Comparison of ENCODE assay signal across 8 mouse cellular contexts in the genomic region with DNA sequence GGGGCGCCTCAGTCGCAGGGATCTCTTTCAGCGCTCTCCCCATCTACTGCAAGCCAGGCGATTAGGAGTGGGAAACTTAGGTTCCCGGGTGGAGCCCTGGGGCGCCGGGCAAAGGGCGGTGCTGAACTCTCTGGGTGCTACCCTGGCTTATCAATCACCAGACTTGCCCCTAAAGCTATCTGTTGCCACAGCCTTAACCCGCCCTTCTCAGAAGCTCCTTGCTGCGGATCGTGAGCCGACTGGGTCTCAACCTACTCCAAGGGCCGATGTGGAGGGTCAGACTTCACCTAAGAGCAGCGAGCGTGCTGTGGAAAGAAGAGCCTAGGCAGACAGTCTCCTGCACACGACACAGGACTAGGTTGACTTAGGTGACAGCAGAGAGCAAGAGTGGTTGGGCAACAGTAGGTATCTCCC. TPM values are rescaled to one million over a fixed set of nuclear protein-coding genes. Genes with fewer than 3 reads are reported as not detected.
DNase-seq lines count a peak whose midpoint lies in the region; ATAC-seq lines count a peak whose summit lies in the region.

No protein-coding gene starts in this region.

- peak; percentile 16; the same call in 1 of the 2 replicates for ATAC-seq in embryonic facial prominence, embryonic 15.5 days (ENCODE audit: insufficient number of reproducible peaks, low FRiP score, low TSS enrichment, low read depth)
- ATAC-seq in hindbrain, embryonic 14.5 days (ENCODE audit: low FRiP score), result peak; percentile 3; the same call in 1 of the 2 replicates
- ATAC-seq in stomach, embryonic 15.5 days (ENCODE audit: insufficient read depth, low FRiP score, low read depth), result peak; percentile 81

- peak overlapping the region; percentile 42 for H3K9ac ChIP-seq in embryonic facial prominence, embryonic 15.5 days
- H3K9ac ChIP-seq in hindbrain, embryonic 14.5 days, result peak overlapping the region; percentile 73
- peak overlapping the region; percentile 42; the same call in 1 of the 2 replicates for H3K9ac ChIP-seq in stomach, embryonic 15.5 days

- H3K27ac ChIP-seq in embryonic facial prominence, embryonic 15.5 days (replicated peaks), result peak overlapping the region; percentile 68
- peak overlapping the region; percentile 64; the same call in 1 of the 2 replicates for H3K27ac ChIP-seq in hindbrain, embryonic 14.5 days
- peak overlapping the region; percentile 29 for H3K27ac ChIP-seq in macrophage
- peak overlapping the region; percentile 89 for H3K27ac ChIP-seq in stomach, embryonic 15.5 days

- no peaks in the 10 kb centered on the region for H3K9me3 ChIP-seq in embryonic facial prominence, embryonic 15.5 days (replicated peaks)
- H3K9me3 ChIP-seq in hindbrain, embryonic 14.5 days (ENCODE audit: control insufficient read depth, low read length), result no peaks in the 10 kb centered on the region
- H3K9me3 ChIP-seq in stomach, embryonic 15.5 days, result no peaks in the 10 kb centered on the region

- H3K4me3 ChIP-seq in embryonic facial prominence, embryonic 15.5 days (replicated peaks), result peak overlapping the region; percentile 60
- peak overlapping the region; percentile 59 for H3K4me3 ChIP-seq in hindbrain, embryonic 14.5 days (replicated peaks; ENCODE audit: low read length)
- H3K4me3 ChIP-seq in macrophage (ENCODE audit: inconsistent target), result peak overlapping the region; percentile 68
- peak overlapping the region; percentile 92 for H3K4me3 ChIP-seq in stomach, embryonic 15.5 days (replicated peaks)

- DNase-seq in adrenal gland, adult (ENCODE audit: inconsistent age in 2 of 2, low spot score in 1 of 2), result peak; percentile 61 to 79
- no peak for DNase-seq in adrenal gland, adult 8-10 months
- DNase-seq in B cell, adult 2 months, result peak; percentile 30
- DNase-seq in hindbrain, embryonic 14.5 days (ENCODE audit: low spot score), result no peak
- DNase-seq in layer of hippocampus, adult 9-10 months (ENCODE audit: low spot score), result no peak

- peaks cover 28% of the 10 kb centered on the region for H3K36me3 ChIP-seq in embryonic facial prominence, embryonic 15.5 days
- H3K36me3 ChIP-seq in hindbrain, embryonic 14.5 days (replicated peaks; ENCODE audit: control insufficient read depth, insufficient read depth), result peaks cover 57% of the 10 kb centered on the region
- H3K36me3 ChIP-seq in macrophage (ENCODE audit: inconsistent target), result peaks cover 35% of the 10 kb centered on the region
- H3K36me3 ChIP-seq in stomach, embryonic 15.5 days, result peaks cover 21% of the 10 kb centered on the region

- peaks cover 10% of the 10 kb centered on the region; the same call in 1 of the 2 replicates for H3K79me2 ChIP-seq in macrophage (ENCODE audit: inconsistent target)

- peaks cover 22% of the 10 kb centered on the region for H3K4me1 ChIP-seq in embryonic facial prominence, embryonic 15.5 days
- H3K4me1 ChIP-seq in hindbrain, embryonic 14.5 days (replicated peaks; ENCODE audit: control insufficient read depth, insufficient read depth, low read length), result peaks cover 16% of the 10 kb centered on the region
- H3K4me1 ChIP-seq in stomach, embryonic 15.5 days, result peaks cover 22% of the 10 kb centered on the region

- WGBS in embryonic facial prominence, embryonic 15.5 days, result under 1% methylated on average over 16 of the region's 16 CpGs
- WGBS in hindbrain, embryonic 14.5 days, result under 1% methylated on average over 16 of the region's 16 CpGs
- under 1% methylated on average over 16 of the region's 16 CpGs for WGBS in macrophage (ENCODE audit: missing documents)
- WGBS in stomach, embryonic 15.5 days, result 1% methylated on average over 16 of the region's 16 CpGs

- no peaks in the 10 kb centered on the region for H3K27me3 ChIP-seq in embryonic facial prominence, embryonic 15.5 days
- no peaks in the 10 kb centered on the region for H3K27me3 ChIP-seq in hindbrain, embryonic 14.5 days (ENCODE audit: control insufficient read depth, insufficient read depth, low read length)
- no peaks in the 10 kb centered on the region for H3K27me3 ChIP-seq in stomach, embryonic 15.5 days (replicated peaks)

- H3K4me2 ChIP-seq in embryonic facial prominence, embryonic 15.5 days (replicated peaks), result peak overlapping the region; percentile 93
- H3K4me2 ChIP-seq in hindbrain, embryonic 14.5 days (replicated peaks), result peak overlapping the region; percentile 80
- peak overlapping the region; percentile 97 for H3K4me2 ChIP-seq in stomach, embryonic 15.5 days

RNA-seq across cellular contexts. Expression of a gene that starts 0.6 kb away (rescaled TPM):
- total RNA-seq in adrenal gland, adult 8-10 months (2022), result 100 to 1,000 TPM; 104 to 125 (median 109) TPM
- 48.3 and 51.2 TPM in 2 replicates for polyA plus RNA-seq in embryonic facial prominence, embryonic 15.5 days (2015; fragmentation: Nextera tagmentation; extraction: Ambion mirVana)
- 44.8 and 48.7 TPM in 2 replicates for polyA plus RNA-seq in hindbrain, embryonic 14.5 days (2014; fragmentation: Nextera tagmentation; extraction: Ambion mirVana)
- total RNA-seq in macrophage (2018; cell fraction: chromatin; rRNA removed), result 100 to 1,000 TPM in 15 of 26 experiments, 10 to 100 TPM in 11; 38.8 to 163 (median 114) TPM
- total RNA-seq in macrophage (2018; cell fraction: cytosol; rRNA removed), result 10 to 100 TPM; 26.4 to 51.2 (median 37.4) TPM
- 100 to 1,000 TPM in 1 of 26 experiments, 10 to 100 TPM in 25; 35.1 to 106 (median 59.2) TPM for total RNA-seq in macrophage (2018; cell fraction: nucleus; rRNA removed)
- 30.5 to 37.0 TPM (median 32.8 TPM) in 3 replicates for polyA plus RNA-seq in macrophage (2018)
- 73.7 and 76.1 TPM in 2 replicates for polyA plus RNA-seq in stomach, embryonic 15.5 days (2015; fragmentation: Nextera tagmentation; extraction: Ambion mirVana)

RNA-seq across cellular contexts. Expression of a gene that starts 11.9 kb away (rescaled TPM):
- 100 to 1,000 TPM in 1 of 4 experiments, 10 to 100 TPM in 3; 68.2 to 108 (median 86.5) TPM for total RNA-seq in adrenal gland, adult 8-10 months (2022)
- polyA plus RNA-seq in embryonic facial prominence, embryonic 15.5 days (2015; fragmentation: Nextera tagmentation; extraction: Ambion mirVana), result 28.7 and 34.9 TPM in 2 replicates
- 49.9 and 50.9 TPM in 2 replicates for polyA plus RNA-seq in hindbrain, embryonic 14.5 days (2014; fragmentation: Nextera tagmentation; extraction: Ambion mirVana)
- 100 to 1,000 TPM in 18 of 26 experiments, 10 to 100 TPM in 8; 65.0 to 188 (median 134) TPM for total RNA-seq in macrophage (2018; cell fraction: chromatin; rRNA removed)
- 10 to 100 TPM; 10.6 to 23.2 (median 15.3) TPM for total RNA-seq in macrophage (2018; cell fraction: cytosol; rRNA removed)
- 100 to 1,000 TPM in 1 of 26 experiments, 10 to 100 TPM in 25; 29.7 to 102 (median 56.1) TPM for total RNA-seq in macrophage (2018; cell fraction: nucleus; rRNA removed)
- 16.0 to 22.0 TPM (median 16.5 TPM) in 3 replicates for polyA plus RNA-seq in macrophage (2018)
- 27.5 and 32.7 TPM in 2 replicates for polyA plus RNA-seq in stomach, embryonic 15.5 days (2015; fragmentation: Nextera tagmentation; extraction: Ambion mirVana)

RNA-seq across cellular contexts. Expression of a gene that starts 14.8 kb away (rescaled TPM):
- total RNA-seq in adrenal gland, adult 8-10 months (2022), result under 1 TPM in 1 of 4 experiments, not detected in 3; 0.10 TPM
- polyA plus RNA-seq in embryonic facial prominence, embryonic 15.5 days (2015; fragmentation: Nextera tagmentation; extraction: Ambion mirVana), result 3.1 and 3.5 TPM in 2 replicates
- not detected in 2 replicates for polyA plus RNA-seq in hindbrain, embryonic 14.5 days (2014; fragmentation: Nextera tagmentation; extraction: Ambion mirVana)
- 1 to 10 TPM in 8 of 26 experiments, under 1 TPM in 7, not detected in 11; 0.33 to 2.5 (median 1.2) TPM for total RNA-seq in macrophage (2018; cell fraction: chromatin; rRNA removed)
- under 1 TPM in 25 of 26 experiments, not detected in 1; 0.06 to 0.41 (median 0.26) TPM for total RNA-seq in macrophage (2018; cell fraction: cytosol; rRNA removed)
- total RNA-seq in macrophage (2018; cell fraction: nucleus; rRNA removed), result 1 to 10 TPM in 2 of 26 experiments, under 1 TPM in 13, not detected in 11; 0.26 to 3.2 (median 0.58) TPM
- polyA plus RNA-seq in macrophage (2018), result 0.09 to 0.19 TPM in 2 of 3 replicates, not detected in the other
- 5.2 and 7.9 TPM in 2 replicates for polyA plus RNA-seq in stomach, embryonic 15.5 days (2015; fragmentation: Nextera tagmentation; extraction: Ambion mirVana)

RNA-seq across cellular contexts. Expression of a gene that starts 42.0 kb away (rescaled TPM):
- 1 to 10 TPM; 2.4 to 6.6 (median 4.1) TPM for total RNA-seq in adrenal gland, adult 8-10 months (2022)
- 4.0 and 5.0 TPM in 2 replicates for polyA plus RNA-seq in embryonic facial prominence, embryonic 15.5 days (2015; fragmentation: Nextera tagmentation; extraction: Ambion mirVana)
- 2.4 and 2.9 TPM in 2 replicates for polyA plus RNA-seq in hindbrain, embryonic 14.5 days (2014; fragmentation: Nextera tagmentation; extraction: Ambion mirVana)
- 1 to 10 TPM; 1.0 to 7.7 (median 3.6) TPM for total RNA-seq in macrophage (2018; cell fraction: chromatin; rRNA removed)
- total RNA-seq in macrophage (2018; cell fraction: cytosol; rRNA removed), result 1 to 10 TPM in 11 of 26 experiments, under 1 TPM in 15; 0.19 to 2.2 (median 0.80) TPM
- total RNA-seq in macrophage (2018; cell fraction: nucleus; rRNA removed), result 1 to 10 TPM in 22 of 26 experiments, under 1 TPM in 4; 0.44 to 5.4 (median 2.8) TPM
- polyA plus RNA-seq in macrophage (2018), result 0.29 to 1.1 TPM (median 0.97 TPM) in 3 replicates
- 3.5 and 3.6 TPM in 2 replicates for polyA plus RNA-seq in stomach, embryonic 15.5 days (2015; fragmentation: Nextera tagmentation; extraction: Ambion mirVana)

RNA-seq across cellular contexts. Expression of a gene that starts 46.0 kb away (rescaled TPM):
- 10 to 100 TPM; 23.5 to 31.6 (median 28.2) TPM for total RNA-seq in adrenal gland, adult 8-10 months (2022)
- 38.4 and 40.5 TPM in 2 replicates for polyA plus RNA-seq in embryonic facial prominence, embryonic 15.5 days (2015; fragmentation: Nextera tagmentation; extraction: Ambion mirVana)
- polyA plus RNA-seq in hindbrain, embryonic 14.5 days (2014; fragmentation: Nextera tagmentation; extraction: Ambion mirVana), result 17.7 and 18.2 TPM in 2 replicates
- total RNA-seq in macrophage (2018; cell fraction: chromatin; rRNA removed), result 10 to 100 TPM in 19 of 26 experiments, 1 to 10 TPM in 7; 3.2 to 57.3 (median 15.9) TPM
- total RNA-seq in macrophage (2018; cell fraction: cytosol; rRNA removed), result 10 to 100 TPM in 16 of 26 experiments, 1 to 10 TPM in 10; 5.9 to 42.7 (median 13.9) TPM
- 10 to 100 TPM in 20 of 26 experiments, 1 to 10 TPM in 6; 4.1 to 37.0 (median 19.9) TPM for total RNA-seq in macrophage (2018; cell fraction: nucleus; rRNA removed)
- 5.4 to 20.7 TPM (median 8.9 TPM) in 3 replicates for polyA plus RNA-seq in macrophage (2018)
- 45.2 and 48.4 TPM in 2 replicates for polyA plus RNA-seq in stomach, embryonic 15.5 days (2015; fragmentation: Nextera tagmentation; extraction: Ambion mirVana)

Comparison
In these comparisons a context has a peak if more than half of its experiments do, and no peak if none do; other contexts are left out.
1. DNase-seq: peak in adrenal gland, adult (2 of 2) and B cell, adult 2 months (2 of 2); none in adrenal gland, adult 8-10 months (single experiment), hindbrain, embryonic 14.5 days (single experiment) and layer of hippocampus, adult 9-10 months (single experiment).
2. ATAC-seq: peak in every context shown above with its lines; median percentile 81 in stomach, embryonic 15.5 days; 16 in embryonic facial prominence, embryonic 15.5 days; 3 in hindbrain, embryonic 14.5 days.
3. H3K27ac ChIP-seq: peak in every context shown above with its lines; median percentile 89 in stomach, embryonic 15.5 days; 68 in embryonic facial prominence, embryonic 15.5 days; 64 in hindbrain, embryonic 14.5 days; 29 in macrophage.
4. Peak in every context shown above with its lines, with median percentiles within 50 percentile points of each other: H3K4me2 ChIP-seq, H3K4me3 ChIP-seq and H3K9ac ChIP-seq.